Mouse (Mus musculus): ENCODE results near the gene Ntpcr.

Gene Ntpcr

DNA sequence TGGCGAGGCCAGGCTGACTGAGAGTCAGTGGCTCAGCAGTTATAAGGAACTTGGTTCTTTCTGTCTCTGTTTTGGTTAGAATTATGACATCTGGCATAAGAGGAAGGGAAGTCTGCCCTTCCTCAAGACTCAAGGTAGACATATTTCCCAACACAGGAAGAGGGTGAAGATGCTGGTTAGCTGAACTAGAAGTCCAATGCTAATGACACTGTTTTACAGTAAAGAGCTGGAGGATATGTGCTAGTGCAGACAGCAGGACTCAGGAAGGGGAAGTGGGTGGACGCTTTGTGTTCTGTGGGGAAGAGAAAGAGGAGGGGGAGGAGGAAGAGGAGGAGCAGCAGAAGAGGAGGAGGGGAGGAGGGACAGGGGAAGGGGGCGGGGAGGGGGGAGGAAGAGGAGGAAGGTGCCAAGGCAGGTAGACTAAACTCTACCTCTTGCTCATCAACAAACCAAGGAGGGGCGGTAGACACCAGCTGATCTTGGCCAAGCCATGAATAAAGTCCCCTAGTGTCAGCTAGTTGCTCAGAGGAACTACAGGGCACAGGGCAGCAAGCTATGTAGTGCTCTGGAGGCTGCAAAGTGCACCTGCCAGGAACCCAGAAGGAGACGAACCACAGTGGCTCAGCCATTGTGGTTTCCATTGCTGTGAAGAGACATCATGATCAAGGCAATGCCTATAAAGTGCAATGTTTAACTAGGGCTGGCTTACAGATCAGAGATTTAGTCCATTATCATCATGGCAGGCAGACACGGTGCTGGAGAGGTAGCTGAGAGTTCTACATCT is 4.5 kb upstream of the Ntpcr start:
- DNase-seq (ENCODE audit: low read depth, low spot score): no peak

DNA sequence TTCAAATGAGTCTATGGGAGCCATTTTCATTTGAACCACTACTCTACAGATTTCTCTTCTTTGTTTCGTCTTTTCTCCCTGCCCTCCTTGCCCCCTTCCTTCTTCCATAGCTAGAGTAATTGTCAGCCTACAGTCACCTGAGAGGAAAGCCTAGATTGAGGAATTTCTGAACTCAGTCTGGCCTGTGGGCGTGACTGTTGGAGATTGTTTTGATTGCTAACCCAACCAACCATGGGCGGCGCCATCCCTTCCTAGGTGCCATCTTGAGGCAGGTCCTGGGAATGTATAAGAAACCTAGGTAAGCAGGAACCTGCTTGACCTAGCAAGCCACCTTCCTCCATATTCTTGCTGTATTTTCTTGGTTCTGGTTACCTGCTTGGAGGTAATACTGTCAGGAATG is 3.6 kb upstream of the Ntpcr start:
- no peak for DNase-seq (ENCODE audit: low read depth, low spot score)

DNA sequence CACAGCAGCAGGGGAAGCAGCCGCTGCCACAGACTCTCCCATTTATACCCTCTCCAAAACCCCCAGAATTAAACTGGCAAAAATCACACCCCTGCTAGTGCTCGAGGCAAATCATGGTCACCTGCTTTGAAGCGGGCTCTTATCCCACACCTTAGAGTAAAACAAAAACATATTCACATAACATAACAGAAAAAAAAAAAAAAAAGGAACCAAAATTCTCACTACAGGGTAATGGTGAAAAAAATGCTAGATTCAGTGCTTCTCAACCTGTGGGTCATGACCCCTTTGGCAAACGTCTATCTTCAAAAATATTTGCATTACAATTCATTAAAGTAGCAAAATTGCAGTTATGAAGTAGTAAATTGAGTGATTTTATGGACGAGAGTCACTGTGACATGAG is 2.8 kb upstream of the Ntpcr start:
- DNase-seq (ENCODE audit: low read depth, low spot score): no peak

DNA sequence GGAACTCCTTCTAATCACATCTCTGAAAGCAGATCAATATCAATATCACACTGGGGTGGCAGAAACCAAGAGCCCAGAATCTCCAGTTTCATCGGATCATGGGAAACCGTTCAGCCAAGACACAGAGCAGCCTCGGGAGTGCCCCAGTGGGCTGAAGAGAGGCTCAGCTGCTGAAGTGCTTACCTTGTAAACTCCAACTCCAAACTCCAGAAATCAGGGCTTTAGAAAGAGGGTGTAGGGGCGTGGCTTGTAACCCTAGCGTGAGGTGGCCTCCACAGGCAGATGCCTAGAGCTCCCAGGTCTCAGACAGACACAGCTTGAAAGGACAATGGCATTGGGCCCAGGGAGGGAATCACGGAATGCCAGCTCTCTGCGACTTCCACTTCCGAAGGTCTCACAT is 2.0 kb upstream of the Ntpcr start:
- DNase-seq (ENCODE audit: low read depth, low spot score): no peak

DNA sequence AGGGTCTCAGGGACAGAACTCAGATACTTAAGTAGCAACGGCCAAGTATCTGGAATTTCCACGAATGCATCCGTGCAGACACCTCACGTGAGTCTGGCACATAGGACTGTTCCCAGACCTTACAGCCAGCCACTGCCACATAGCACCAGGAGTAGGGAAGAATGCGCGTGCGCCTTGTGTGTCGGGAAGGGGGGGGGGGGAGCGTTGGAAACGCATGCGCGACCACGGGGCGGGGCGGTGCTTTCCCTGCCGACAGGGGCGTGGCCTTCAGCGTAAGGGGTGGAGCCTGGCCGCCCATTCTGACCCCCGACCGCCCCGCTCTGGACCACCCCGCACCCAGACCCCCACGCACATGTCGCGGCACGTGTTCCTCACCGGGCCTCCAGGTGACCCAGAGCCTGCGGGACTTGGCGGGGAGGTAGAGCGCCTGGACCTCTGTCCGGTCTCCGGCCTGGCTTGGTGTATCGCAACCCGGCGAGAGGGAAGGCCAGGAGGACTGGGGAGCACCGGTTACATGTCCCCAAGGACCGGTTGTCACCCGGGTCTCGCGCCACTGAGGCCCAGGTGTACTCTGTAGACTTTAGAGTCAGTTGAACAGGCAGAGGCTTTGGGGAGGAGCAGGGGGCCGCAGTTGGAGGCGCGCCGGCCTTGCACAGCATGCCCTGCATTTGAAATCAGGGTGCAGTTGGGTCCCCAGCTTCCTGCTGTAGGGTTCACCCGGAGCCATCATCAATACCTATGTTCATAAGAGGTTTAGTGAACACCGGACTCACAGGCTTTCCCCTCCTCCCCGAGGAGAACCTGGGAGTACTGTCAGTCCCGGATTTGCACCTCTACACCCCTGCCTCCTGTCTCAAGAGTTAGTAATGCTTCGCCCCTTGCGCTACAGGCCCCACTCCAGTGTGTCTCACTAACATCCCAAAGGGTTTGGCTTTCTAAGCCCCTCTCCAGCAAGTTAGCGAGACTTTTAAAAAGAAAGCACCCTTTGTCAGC is 4.5 kb downstream of the Ntpcr start:
- DNase-seq (ENCODE audit: low read depth, low spot score): peak; percentile 88

DNA sequence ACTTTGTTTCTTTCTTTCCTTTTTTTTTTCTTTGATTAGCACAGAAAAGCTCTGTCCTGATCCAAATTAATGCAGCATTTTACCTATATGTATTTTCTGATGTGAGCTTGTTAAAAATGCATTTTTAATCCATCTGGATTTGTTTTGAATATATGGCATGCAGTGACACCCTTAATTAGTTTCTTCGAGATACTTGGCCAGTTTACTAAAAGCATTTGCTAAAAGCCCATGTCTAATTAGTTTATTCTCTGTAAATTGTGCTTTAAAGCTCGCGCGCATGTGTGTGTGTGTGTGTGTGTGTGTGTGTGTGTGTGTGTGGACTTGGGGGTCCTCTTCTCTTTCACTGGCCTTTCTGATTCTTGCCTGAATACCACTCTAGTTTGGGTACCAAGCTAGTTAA is 9.2 kb downstream of the Ntpcr start:
- DNase-seq (ENCODE audit: low read depth, low spot score): no peak

DNA sequence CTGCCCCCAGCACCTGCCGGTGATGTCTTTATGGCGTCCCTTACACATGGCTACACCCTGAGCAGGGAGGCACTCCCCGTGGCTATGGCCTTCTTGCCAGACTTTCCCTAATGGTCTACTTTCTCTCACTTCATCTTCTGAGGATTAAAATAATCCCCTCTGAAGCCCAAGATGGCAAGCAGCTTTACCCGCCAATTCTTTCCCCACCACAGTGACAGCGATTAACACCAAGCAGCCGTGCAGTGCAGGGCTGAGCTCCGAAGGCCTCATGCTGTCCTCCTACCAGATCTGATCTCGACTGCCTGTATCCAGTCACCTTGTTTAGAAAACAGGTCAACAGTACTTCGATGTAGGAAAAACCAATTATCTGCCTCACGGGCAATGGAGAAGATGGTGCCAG is 10.9 kb downstream of the Ntpcr start:
- no peak for DNase-seq (ENCODE audit: low read depth, low spot score)

DNA sequence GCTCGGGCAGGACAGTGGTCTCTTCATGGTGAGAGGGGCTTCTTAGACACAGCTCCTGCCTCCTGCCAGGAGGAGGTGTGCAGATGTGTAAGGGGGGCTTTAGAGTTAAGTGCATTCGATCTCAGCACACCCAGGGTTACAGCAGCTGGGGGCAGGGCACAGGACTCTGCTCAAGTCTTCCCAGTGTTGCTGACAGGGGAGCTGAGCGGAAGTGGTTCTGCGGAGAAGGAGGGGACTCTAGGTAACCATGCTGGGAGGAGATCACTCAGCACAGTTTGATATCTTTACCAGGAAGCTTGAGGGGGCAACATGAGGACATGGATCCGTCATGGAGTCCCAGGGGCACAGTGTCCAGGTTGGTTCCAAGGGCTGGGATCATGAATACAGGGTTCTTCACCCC is 11.6 kb downstream of the Ntpcr start:
- no peak for DNase-seq (ENCODE audit: low read depth, low spot score)

DNA sequence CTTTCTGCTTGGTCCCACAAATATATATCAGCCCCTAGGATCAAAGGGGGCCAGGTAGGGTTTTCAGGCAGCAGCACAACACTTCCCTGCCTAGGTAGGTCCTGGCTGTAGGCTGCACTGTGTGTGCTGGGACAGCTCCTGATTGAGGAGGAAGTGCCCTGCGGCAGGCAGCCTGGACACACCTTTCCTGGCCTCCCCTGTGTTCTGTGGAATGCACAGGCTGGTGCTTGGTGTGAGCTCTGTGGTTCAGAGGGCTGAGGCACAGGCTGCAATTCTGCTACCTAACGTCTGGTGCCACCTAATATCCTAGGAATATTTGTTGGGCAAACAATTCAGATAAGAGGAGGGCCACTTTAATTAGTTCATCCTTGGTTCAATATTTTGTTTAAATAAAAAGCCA is 12.1 kb downstream of the Ntpcr start:
- no peak for DNase-seq (ENCODE audit: low read depth, low spot score)

DNA sequence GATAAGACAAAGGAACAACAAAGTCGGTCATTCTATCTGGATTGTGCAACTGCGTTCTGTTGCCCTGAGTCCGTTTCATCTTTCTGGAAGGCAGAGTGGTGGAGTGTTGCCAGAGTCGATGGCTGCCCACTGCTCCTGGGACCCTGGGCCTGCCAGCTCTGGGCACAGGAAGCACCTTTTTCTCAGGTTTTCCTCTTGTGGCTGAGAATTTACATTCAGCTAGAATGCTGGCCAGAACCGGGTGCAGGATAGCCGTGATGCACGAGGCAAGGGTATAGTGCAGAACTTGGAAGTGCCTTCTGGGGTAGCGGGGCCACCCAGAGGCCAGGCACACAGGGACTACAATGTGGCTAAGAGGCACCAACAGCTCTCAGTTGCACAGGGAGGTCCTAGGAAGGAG is 12.6 kb downstream of the Ntpcr start:
- DNase-seq (ENCODE audit: low read depth, low spot score): no peak

DNA sequence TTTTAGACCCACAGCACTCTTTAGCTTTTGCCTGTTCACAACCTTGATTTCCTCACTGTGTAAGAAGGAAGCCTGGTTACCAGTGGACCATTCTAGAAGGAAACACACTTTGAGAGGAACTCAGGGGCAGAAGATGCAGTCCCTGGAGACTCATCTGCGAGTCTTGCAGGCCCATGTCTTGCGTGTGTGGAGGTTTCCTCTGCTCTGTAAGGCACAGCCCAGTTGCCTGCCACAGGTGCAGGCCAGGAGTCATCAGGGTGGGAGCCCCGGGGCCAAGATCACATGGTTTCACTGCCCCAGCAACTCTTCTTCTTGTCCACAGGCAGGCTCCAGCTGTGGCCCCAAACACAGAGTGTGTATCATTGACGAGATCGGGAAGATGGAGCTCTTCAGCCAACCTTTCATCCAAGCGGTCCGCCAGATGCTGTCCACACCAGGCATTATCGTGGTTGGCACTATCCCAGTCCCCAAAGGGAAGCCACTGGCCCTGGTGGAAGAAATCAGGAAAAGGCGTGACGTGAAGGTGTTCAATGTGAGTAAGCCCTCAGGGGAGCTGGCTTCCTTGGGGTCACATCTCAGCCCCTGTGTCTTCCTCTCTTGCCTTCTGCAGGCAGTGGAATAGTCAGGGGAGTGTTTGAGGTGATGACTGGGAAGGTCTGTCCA is 15.3 kb downstream of the Ntpcr start:
- no peak for DNase-seq (ENCODE audit: low read depth, low spot score)

DNA sequence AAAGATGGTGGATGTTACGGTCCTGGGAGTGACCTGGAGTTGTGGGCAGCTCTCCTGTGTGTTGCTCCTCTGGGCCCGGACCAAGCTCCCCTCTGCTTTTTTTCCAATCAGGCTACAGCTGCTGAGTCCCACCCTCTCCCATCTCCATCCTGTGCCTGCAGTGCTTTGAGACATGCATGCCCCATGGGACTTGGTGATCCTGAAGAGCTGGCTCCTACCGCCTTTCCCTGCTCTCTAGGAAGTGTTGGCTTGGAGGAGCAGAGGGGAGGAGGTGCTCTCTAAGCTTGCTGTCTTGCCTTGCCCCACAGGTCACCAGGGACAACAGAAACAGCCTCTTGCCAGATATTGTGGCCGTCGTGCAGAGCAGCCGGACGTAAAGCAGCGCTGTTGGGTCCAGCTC is 17.6 kb downstream of the Ntpcr start:
- DNase-seq (ENCODE audit: low read depth, low spot score): no peak

DNA sequence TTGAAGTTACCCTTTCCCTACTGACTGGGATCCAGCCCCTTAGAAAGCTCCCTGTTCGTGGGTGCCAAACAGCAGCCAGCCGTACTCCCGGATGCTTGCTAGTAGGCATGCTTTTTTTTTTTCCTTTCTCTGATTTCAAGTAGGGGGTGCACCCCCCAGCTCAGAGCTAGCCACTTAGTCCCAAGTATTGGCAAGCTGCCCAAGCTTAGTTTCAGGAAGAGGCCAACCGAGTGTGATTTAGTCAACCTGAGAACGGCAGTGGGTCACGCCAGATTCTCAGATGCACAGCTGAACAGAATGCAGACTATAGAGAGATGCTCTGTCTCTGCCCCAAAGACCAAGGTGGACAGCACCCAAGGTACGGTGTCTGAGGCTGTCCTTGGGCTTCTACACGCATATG is 21.1 kb downstream of the Ntpcr start:
- no peak for DNase-seq (ENCODE audit: low read depth, low spot score)

DNA sequence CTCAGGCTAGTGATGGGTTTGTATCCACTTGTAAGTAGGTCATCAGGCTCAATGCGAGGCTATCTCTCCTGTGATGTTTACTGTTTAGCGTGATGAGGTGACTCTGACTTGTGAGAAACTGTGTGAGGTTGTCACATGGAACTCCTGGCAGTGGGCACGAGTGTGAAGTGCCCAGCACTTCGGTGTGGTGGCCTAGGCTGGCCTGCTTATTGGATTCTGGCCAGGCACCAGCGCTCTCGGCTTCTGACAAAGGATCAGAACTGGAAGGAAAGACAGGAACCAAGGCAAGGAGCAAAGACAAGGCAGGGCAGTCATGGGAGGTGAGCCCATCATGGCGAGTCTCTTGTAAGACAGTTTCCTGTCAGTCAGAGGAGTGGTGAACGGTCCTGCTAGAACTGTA is 26.1 kb downstream of the Ntpcr start:
- no peak for DNase-seq (ENCODE audit: low read depth, low spot score)

DNA sequence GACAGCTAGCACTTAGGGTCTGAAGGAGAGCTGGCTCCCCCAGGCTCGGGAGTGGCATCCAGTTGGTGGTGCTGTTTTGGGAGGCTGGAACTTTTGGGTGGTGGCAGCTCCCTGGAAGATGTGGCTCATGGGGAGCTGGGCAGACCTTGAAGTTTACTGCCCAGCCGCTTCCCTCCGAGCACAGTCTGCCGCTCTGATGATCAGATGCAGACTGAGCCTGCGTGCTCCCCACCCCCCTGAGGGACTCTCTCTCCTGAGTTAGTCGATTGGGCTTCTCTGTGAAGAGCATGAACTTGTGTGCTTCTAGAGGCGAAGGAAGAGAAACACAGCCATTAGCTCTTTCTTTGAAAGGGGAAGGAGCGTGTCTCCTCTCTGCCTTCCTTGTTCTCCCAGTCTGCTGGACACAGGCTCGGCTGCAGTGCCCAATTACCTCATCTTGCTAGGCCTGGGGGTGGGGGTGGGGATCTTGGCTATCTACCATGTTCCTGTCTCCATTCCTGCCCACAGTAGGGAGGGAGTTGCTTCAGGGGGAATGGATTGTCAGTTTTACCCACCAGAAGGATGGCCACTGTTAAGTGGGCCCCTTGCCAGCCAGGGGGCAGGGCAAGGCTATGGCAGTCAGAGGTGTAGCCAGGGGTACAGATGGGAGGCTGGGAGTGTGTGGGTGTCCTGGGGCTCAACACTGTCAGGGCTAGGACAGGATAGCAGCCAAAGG is 26.8 kb downstream of the Ntpcr start:
- DNase-seq (ENCODE audit: low read depth, low spot score): no peak

DNA sequence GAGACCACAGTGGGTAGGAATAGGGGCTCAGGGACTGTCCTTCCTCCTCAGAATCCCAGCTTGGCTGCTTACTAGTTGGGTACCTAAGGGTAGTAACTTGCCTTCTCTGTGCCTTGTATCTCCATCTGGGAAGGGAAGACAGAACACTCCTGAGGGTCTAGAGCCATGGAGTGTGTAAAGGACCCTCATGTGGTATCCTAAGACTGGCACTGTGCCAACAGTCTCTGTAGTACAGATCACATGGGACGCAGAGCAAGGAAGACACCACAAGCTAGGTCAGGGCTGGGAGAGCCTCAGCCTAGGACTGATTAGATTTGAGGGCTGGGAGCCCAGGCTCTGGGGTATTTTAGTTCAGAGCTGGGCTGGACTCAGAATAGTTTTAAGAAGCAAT is 27.3 kb downstream of the Ntpcr start:
- no peak for DNase-seq (ENCODE audit: low read depth, low spot score)

DNA sequence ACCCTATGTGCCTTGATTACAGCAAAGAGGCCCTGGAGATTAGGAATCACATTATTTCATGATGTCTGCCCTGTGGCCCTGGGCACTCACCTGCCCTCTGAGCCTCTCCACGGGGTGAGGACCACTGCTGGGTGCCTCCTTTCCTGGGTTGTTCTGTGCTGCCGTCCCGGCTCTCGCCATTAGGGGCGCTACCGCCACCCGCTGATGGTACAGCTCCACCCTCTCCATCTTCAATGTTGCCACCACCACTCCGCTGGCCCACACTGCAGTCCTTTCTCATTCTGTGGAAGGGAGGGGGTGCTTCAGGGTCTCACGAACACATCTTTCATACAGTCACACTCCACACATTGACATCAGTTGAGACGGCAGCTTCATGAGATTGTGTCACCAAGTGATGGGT is 29.3 kb downstream of the Ntpcr start:
- DNase-seq (ENCODE audit: low read depth, low spot score): no peak

DNA sequence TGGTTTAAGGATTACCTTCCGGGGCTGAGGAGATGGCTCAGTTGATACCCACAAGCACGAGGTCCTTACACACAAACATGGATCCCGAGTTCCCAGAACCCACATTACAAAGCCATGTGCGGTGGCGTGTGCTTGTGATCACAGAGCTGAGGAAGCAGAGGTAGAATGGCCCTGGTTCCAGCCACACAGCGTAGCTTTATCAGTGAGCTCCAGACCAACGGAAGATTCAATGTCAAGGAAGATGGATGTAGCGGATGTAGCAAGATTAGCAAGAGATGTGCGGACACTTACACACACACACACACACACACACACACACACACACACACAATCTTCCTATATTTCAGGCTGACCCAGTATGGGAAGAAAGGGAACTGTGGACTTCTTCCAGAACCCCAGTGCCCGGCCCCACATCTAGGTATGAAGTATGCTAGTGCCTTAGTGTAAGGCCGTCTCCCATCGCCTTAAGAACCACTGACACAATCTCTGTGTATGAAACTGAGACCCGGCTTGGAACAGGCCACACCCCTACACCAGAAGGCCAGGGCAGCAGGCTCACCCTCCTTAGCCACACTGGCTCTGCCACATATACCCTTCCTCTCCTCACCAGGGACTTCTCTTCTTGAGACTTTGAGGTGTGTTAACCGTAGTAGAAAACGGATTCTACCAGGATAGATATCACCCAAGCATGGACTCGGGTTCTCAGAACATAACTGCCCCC is 33.5 kb downstream of the Ntpcr start:
- DNase-seq (ENCODE audit: low read depth, low spot score): no peak

DNA sequence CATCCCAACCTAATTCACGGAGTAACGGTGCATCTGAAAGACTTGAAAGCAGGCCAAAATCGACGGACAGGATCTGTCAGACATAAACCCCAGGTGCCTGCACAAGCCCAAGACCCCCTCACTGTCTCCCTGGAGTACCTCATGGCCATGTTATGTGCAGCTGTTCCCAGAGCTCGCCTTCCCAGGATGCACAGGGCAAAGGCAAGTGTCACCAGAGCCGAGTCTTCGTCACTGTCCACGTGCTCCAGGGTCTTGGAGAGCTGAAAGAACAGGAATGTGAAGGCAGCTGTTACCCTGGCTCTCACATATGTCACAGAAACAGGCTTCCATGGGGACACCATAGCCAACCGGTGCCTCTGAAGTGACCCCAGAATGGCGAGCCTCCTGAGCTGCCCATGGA is 38.3 kb downstream of the Ntpcr start:
- DNase-seq (ENCODE audit: low read depth, low spot score): no peak

DNA sequence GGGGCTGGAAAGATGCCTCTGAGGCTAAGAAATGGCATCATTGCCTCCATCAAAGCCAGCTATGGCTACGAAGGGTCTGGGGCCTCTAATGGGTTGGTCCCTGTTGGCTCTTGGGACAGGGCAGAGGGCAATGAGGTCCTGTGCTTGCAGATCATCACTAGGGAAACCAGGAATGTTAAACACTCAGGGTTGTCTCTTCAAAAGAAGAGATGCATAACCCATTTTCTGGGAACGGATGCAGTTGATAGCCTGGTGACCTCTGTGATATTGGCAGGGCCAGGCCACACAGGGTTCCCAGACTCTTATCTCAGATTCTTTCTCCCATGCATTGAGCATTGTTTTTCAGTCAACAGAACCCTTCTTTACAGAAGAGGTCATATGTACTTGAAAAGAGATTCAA is 42.5 kb downstream of the Ntpcr start:
- DNase-seq (ENCODE audit: low read depth, low spot score): no peak

DNA sequence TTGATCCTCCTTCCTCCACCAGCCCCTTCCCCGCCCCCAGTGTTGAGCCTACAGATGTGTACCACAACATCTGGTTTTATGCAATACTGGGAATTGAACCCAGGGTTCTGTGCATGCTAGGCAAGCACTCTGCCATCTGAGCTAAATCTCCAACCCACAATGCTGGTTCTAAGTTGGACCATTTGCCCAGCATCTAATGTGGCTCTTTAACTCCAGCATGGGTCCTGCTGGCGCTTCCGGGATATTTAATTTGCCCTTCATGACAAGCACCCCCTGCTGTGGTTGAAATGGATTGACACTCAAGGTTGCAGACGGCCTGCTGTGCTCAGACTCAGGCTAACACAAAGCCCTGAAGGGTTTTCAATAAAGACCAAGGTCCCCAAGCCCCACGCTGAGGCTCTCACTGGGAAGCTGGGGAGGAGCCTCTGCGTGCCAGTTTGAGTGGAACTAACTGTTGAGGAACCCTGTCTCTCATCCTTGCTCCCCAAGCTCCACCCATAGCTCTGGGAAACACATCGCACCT is 43.6 kb downstream of the Ntpcr start:
- no peak for DNase-seq (ENCODE audit: low read depth, low spot score)
